Mouse (Mus musculus) ES-Bruce4 (cell line): Measurements from ENCODE around the gene Tm4sf20. TPM values are rescaled to one million over a fixed set of nuclear protein-coding genes. Genes with fewer than 3 reads are reported as not detected.

Experiments used
- H3K27ac ChIP-seq: 2 replicates; pipeline ENCODE4 v1.5.1; 2012; ENCODE audit warnings: low read length, inconsistent platforms; ENCODE audit not compliant: insufficient read depth
- H3K27me3 ChIP-seq: 2 replicates; pipeline ENCODE4 v1.6.1; 2012; ENCODE audit warnings: mild to moderate bottlenecking, low read length, inconsistent platforms; ENCODE audit not compliant: control insufficient read depth, poor library complexity, insufficient read depth, severe bottlenecking
- H3K36me3 ChIP-seq: 2 replicates; pipeline ENCODE4 v1.6.1; 2012; ENCODE audit warnings: inconsistent platforms, mild to moderate bottlenecking, low read length, moderate library complexity; ENCODE audit not compliant: control insufficient read depth, poor library complexity, insufficient read depth, severe bottlenecking
- H3K4me1 ChIP-seq: one replicate; pipeline ENCODE4 v1.8.1; 2011; ENCODE audit warnings: low read length; ENCODE audit not compliant: control insufficient read depth, insufficient read depth
- H3K4me3 ChIP-seq: 2 replicates; pipeline ENCODE4 v1.5.1; 2011; ENCODE audit warnings: low read depth, mild to moderate bottlenecking, low read length
- H3K9ac ChIP-seq: 2 replicates; pipeline ENCODE4 v1.6.1; 2012; ENCODE audit warnings: low read depth, mild to moderate bottlenecking, inconsistent platforms; ENCODE audit not compliant: poor library complexity, severe bottlenecking
- H3K9me3 ChIP-seq: replicated peaks from 2 replicates; pipeline ENCODE4 v1.6.1; 2012; ENCODE audit warnings: mild to moderate bottlenecking, low read length, inconsistent platforms; ENCODE audit not compliant: control insufficient read depth, poor library complexity, insufficient read depth, severe bottlenecking
- CTCF ChIP-seq: IDR thresholded peaks from one replicate; pipeline ENCODE4 v1.8.1; 2011; ENCODE audit warnings: low read depth, low read length
- EP300 ChIP-seq: IDR thresholded peaks from 2 replicates; pipeline ENCODE4 v1.6.1; 2011; ENCODE audit warnings: low read depth, low read length; ENCODE audit not compliant: insufficient read depth
- POLR2A ChIP-seq: IDR thresholded peaks from one replicate; pipeline ENCODE4 v1.8.1; 2011; ENCODE audit warnings: low read length; ENCODE audit not compliant: insufficient read depth
- polyA plus RNA-seq: library from polyadenylated mRNA; stranded (reverse); fragments of >200 nt; gene quantifications from 2 replicates; pipeline ENCODE4 v1.2.4, GENCODE M21; 2011; ENCODE audit warnings: low read depth; ENCODE audit not compliant: missing spikeins, insufficient read depth, insufficient read length

The Tm4sf20 gene
- polyA plus RNA-seq, 1 experiment, result not detected

- no peaks in the 10 kb centered on the region for H3K27me3 ChIP-seq
- no peak overlapping the region for H3K27ac ChIP-seq
- TF ChIP-seq POLR2A (no peak), EP300 (no peak), CTCF (no peak)
- H3K4me1 ChIP-seq, result no peaks in the 10 kb centered on the region
- H3K4me3 ChIP-seq, result no peak overlapping the region
- H3K9ac ChIP-seq, result no peak overlapping the region
- H3K9me3 ChIP-seq, result no peaks in the 10 kb centered on the region
- H3K36me3 ChIP-seq, result no peaks in the 10 kb centered on the region
These were observed 19.8 kb upstream of the Tm4sf20 start for GRCm38 (mm10) chr1:82788070-82788469.

GRCm38 (mm10) chr1:82787414-82787813, 19.2 kb upstream of the Tm4sf20 start:
- no peak for TF ChIP-seq POLR2A
- TF ChIP-seq CTCF, result peak; percentile 50
- Histone ChIP-seq H3K36me3 (no peaks in the 10 kb centered on the region), H3K9ac (no peak overlapping the region), H3K9me3 (no peaks in the 10 kb centered on the region), H3K4me1 (no peaks in the 10 kb centered on the region), H3K4me3 (no peak overlapping the region), H3K27me3 (no peaks in the 10 kb centered on the region), H3K27ac (no peak overlapping the region)

GRCm38 (mm10) chr1:82785546-82785945, 17.3 kb upstream of the Tm4sf20 start:
- Histone ChIP-seq H3K9ac (no peak overlapping the region), H3K9me3 (no peaks in the 10 kb centered on the region), H3K4me1 (no peaks in the 10 kb centered on the region), H3K4me3 (no peak overlapping the region), H3K27me3 (no peaks in the 10 kb centered on the region), H3K27ac (no peak overlapping the region), H3K36me3 (no peaks in the 10 kb centered on the region)
- no peak for TF ChIP-seq POLR2A
- no peak for TF ChIP-seq CTCF

- H3K27me3 ChIP-seq, result no peaks in the 10 kb centered on the region
- H3K36me3 ChIP-seq, result no peaks in the 10 kb centered on the region
- no peak overlapping the region for H3K27ac ChIP-seq
- no peak overlapping the region for H3K9ac ChIP-seq
- no peak for TF ChIP-seq POLR2A
- TF ChIP-seq EP300, result no peak
- no peak for TF ChIP-seq CTCF
- no peaks in the 10 kb centered on the region for H3K4me1 ChIP-seq
- H3K4me3 ChIP-seq, result no peak overlapping the region
- H3K9me3 ChIP-seq, result no peaks in the 10 kb centered on the region
These were observed 15.3 kb upstream of the Tm4sf20 start for GRCm38 (mm10) chr1:82783559-82783958.

GRCm38 (mm10) chr1:82779388-82779966, 11.2 kb upstream of the Tm4sf20 start:
- Histone ChIP-seq H3K27ac (no peak overlapping the region), H3K4me1 (no peaks in the 10 kb centered on the region), H3K27me3 (no peaks in the 10 kb centered on the region), H3K36me3 (no peaks in the 10 kb centered on the region), H3K9ac (no peak overlapping the region), H3K9me3 (no peaks in the 10 kb centered on the region), H3K4me3 (no peak overlapping the region)
- TF ChIP-seq POLR2A, result no peak
- TF ChIP-seq EP300, result no peak
- no peak for TF ChIP-seq CTCF

- peaks cover 2% of the 10 kb centered on the region; the same call in 1 of the 2 replicates for H3K9me3 ChIP-seq
- no peak overlapping the region for H3K4me3 ChIP-seq
- no peak overlapping the region for H3K9ac ChIP-seq
- no peaks in the 10 kb centered on the region for H3K4me1 ChIP-seq
- H3K27me3 ChIP-seq, result no peaks in the 10 kb centered on the region
- no peaks in the 10 kb centered on the region for H3K36me3 ChIP-seq
- no peak overlapping the region for H3K27ac ChIP-seq
- TF ChIP-seq EP300 (no peak), POLR2A (no peak), CTCF (no peak)
These were observed 7.0 kb upstream of the Tm4sf20 start for GRCm38 (mm10) chr1:82775293-82775692.

GRCm38 (mm10) chr1:82773208-82773607, 4.9 kb upstream of the Tm4sf20 start:
- Histone ChIP-seq H3K9ac (no peak overlapping the region), H3K36me3 (no peaks in the 10 kb centered on the region), H3K27me3 (no peaks in the 10 kb centered on the region), H3K9me3 (peaks cover 2% of the 10 kb centered on the region; the same call in 1 of the 2 replicates), H3K4me3 (no peak overlapping the region), H3K27ac (no peak overlapping the region), H3K4me1 (no peaks in the 10 kb centered on the region)
- TF ChIP-seq EP300 (no peak), POLR2A (no peak), CTCF (peak; percentile 26)
